Mouse (Mus musculus): Measurements from ENCODE around the gene Tspan32. TPM values are rescaled to one million over a fixed set of nuclear protein-coding genes. Genes with fewer than 3 reads are reported as not detected.

The Tspan32 gene
- total and polyA plus RNA-seq, 2 experiments from 2014 or later: 0.56 to 1.4 TPM

DNA sequence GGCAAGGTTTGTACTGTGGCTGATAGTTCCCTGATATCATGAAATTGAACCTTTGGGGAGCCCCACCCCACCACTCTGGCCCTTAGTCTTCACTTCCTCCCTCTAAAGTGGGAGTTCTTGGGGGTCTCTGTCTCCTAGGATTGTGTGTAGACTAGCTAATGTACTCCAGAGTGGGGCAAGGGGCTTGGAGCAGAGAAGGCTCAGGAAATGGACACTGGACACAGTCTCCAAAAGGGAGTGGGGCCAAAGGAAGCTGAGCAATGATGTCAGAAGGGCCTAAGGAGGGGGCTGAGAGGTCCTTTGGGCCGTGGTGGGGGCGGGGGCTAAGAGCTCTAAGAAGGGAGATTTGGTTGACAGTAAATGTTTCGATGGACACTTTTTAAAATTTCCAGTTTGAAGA lies 50.2 kb downstream of the Tspan32 start:
- Histone ChIP-seq H3K36me3 (ENCODE audit: insufficient read depth) (no peaks in the 10 kb centered on the region), H3K4me3 (ENCODE audit: low read depth, low read length) (no peak overlapping the region), H3K9me3 (ENCODE audit: low read length) (no peaks in the 10 kb centered on the region), H3K27me3 (ENCODE audit: insufficient read depth, low read length) (no peaks in the 10 kb centered on the region), H3K4me1 (ENCODE audit: insufficient read depth) (peaks cover 32% of the 10 kb centered on the region), H3K4me2 (ENCODE audit: low read depth) (peak overlapping the region; percentile 87), H3K9ac (peak overlapping the region; percentile 98), H3K27ac (ENCODE audit: low read depth, low read length) (0 out of 2 replicates have a peak overlapping the region, but pooled peaks have one; percentile 15)
- TF ChIP-seq CTCF (IDR thresholded peaks at IDR 0.05; ENCODE audit: low read depth): no peak
- DNase-seq: no peak
- WGBS: 82% methylated on average over 3 of the region's 3 CpGs
- no peak for ATAC-seq

DNA sequence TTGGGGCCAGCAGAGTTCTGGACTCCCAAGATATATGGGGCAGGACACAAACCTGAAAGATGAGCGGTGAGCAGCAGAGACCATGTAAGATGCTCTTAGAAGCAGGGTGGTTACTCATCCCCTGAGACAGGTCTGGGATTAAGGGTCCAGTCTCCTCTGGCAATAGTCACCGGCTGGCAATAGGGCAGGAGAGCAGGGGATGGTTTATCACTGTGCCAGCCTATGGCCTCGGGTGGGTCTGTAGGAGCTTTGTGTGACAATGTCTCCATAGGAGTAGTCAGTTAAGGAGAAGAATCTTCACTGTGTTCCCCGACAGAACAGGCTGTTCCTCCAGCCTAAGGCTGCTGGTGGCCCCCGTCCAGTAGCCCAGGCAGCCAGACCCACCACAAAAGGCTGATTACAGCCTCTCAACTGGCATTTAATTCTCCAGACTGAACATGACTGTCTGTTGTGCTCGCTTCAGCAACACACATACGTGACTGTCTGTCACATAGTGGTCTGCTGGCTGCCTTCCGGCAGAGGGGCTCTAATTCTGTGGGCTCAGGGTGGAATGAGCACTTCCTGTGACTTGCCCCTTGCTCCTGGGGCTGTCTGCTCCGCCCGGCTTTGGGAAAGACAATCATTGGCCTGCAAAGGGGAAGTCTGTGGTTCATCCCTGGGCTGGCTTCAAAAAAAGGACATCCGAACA lies 50.8 kb downstream of the Tspan32 start:
- 0 out of 2 replicates have a peak overlapping the region, but pooled peaks have one; percentile 98 for H3K9ac ChIP-seq
- 61% methylated on average over 11 of the region's 11 CpGs for WGBS
- ATAC-seq (peak; percentile 17), DNase-seq (peak; percentile 35)
- no peaks in the 10 kb centered on the region for H3K9me3 ChIP-seq (ENCODE audit: low read length)
- peak overlapping the region; percentile 87 for H3K4me2 ChIP-seq (ENCODE audit: low read depth)
- no peaks in the 10 kb centered on the region for H3K36me3 ChIP-seq (ENCODE audit: insufficient read depth)
- peaks cover 32% of the 10 kb centered on the region for H3K4me1 ChIP-seq (ENCODE audit: insufficient read depth)
- TF ChIP-seq CTCF (IDR thresholded peaks at IDR 0.05; ENCODE audit: low read depth): no peak
- H3K27ac ChIP-seq (ENCODE audit: low read depth, low read length): peak overlapping the region; percentile 45; the same call in 1 of the 2 replicates
- H3K4me3 ChIP-seq (ENCODE audit: low read depth, low read length): no peak overlapping the region
- H3K27me3 ChIP-seq (ENCODE audit: insufficient read depth, low read length): no peaks in the 10 kb centered on the region

DNA sequence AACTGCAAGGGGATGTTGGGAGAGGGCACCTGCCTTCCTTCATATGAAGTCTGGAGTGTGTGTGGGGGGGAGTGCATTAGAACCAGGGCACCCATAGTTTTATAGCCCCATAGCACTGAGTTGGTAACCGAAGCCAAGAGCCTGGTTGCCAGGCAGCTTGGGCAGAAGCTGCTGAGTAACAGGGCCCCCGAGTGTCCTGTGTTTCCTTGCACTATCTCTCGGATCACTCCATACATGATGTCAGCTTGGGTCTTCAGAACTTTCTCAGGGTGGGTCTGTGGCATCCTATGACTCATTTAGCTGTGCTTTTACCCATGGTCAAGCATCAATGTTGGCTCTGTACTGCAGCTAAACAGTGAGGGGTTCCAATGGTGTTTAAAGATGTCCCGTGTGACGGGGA lies 52.2 kb downstream of the Tspan32 start:
- Histone ChIP-seq H3K9ac (no peak overlapping the region), H3K4me1 (ENCODE audit: insufficient read depth) (peaks cover 32% of the 10 kb centered on the region), H3K9me3 (ENCODE audit: low read length) (no peaks in the 10 kb centered on the region), H3K27ac (ENCODE audit: low read depth, low read length) (no peak overlapping the region), H3K36me3 (ENCODE audit: insufficient read depth) (peaks cover 6% of the 10 kb centered on the region; the same call in 1 of the 2 replicates), H3K27me3 (ENCODE audit: insufficient read depth, low read length) (no peaks in the 10 kb centered on the region), H3K4me2 (ENCODE audit: low read depth) (no peak overlapping the region), H3K4me3 (ENCODE audit: low read depth, low read length) (no peak overlapping the region)
- ATAC-seq: no peak
- TF ChIP-seq CTCF (IDR thresholded peaks at IDR 0.05; ENCODE audit: low read depth): no peak
- 92% methylated on average over 5 of the region's 5 CpGs for WGBS
- DNase-seq: no peak

DNA sequence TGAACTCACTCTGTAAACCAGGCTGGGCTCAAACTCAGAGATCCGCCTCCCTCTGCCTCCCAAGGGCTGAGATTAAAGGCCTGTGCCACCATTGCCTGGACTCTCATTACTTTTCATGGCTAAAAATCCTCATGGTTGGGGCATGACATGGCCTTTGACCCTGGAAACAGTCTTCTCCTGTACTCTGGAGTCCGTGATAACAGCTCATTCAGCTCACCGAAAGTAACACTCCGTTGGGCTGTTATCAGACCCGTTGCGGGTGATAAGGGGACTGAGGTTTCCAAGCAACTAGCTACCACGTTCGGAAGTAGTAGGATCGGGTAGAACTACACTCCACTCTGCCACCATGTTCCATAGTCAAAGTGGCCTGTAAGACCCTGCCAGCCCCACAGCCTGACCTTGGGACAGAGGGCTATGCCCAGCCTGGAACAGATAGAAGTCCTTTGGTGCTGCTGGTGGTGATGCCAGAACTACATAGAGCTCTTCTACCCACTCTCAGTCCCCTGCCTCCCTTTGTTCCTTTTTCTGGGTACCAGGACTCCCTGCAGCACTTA lies 52.9 kb downstream of the Tspan32 start:
- WGBS: 89% methylated on average over 9 of the region's 9 CpGs
- ATAC-seq (no peak), DNase-seq (no peak)
- H3K4me2 ChIP-seq (ENCODE audit: low read depth): no peak overlapping the region
- peaks cover 13% of the 10 kb centered on the region for H3K36me3 ChIP-seq (ENCODE audit: insufficient read depth)
- H3K4me3 ChIP-seq (ENCODE audit: low read depth, low read length): no peak overlapping the region
- no peaks in the 10 kb centered on the region for H3K27me3 ChIP-seq (ENCODE audit: insufficient read depth, low read length)
- H3K27ac ChIP-seq (ENCODE audit: low read depth, low read length): no peak overlapping the region
- no peak overlapping the region for H3K9ac ChIP-seq
- TF ChIP-seq CTCF (IDR thresholded peaks at IDR 0.05; ENCODE audit: low read depth): no peak
- H3K9me3 ChIP-seq (ENCODE audit: low read length): no peaks in the 10 kb centered on the region
- peaks cover 32% of the 10 kb centered on the region for H3K4me1 ChIP-seq (ENCODE audit: insufficient read depth)

DNA sequence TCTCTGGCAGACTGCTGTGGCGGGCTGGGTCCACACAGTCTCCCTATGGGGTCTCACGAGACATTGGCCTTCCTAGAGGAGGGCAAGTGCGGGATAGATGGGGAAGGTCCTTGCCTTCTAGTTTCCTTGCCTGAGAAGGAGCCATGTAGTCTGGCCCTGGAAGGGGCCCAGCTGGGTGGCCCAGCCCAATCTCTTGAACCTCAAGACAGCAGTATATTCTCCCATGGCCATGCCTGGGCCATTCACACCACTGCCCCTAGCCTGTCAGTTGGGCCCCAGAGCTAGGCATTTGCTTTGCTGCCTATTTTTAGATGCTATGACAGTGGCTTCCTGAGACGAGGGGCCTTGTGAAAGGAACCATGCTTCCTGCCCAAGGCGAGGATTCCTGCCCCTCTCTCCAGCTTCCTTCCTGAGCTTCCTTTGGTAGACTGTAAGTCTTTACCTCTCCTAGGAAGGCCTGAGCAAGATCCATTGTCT lies 53.4 kb downstream of the Tspan32 start:
- Histone ChIP-seq H3K4me1 (ENCODE audit: insufficient read depth) (peaks cover 32% of the 10 kb centered on the region), H3K9me3 (ENCODE audit: low read length) (no peaks in the 10 kb centered on the region), H3K36me3 (ENCODE audit: insufficient read depth) (peaks cover 18% of the 10 kb centered on the region), H3K27me3 (ENCODE audit: insufficient read depth, low read length) (no peaks in the 10 kb centered on the region), H3K4me3 (ENCODE audit: low read depth, low read length) (no peak overlapping the region), H3K9ac (no peak overlapping the region), H3K27ac (ENCODE audit: low read depth, low read length) (0 out of 2 replicates have a peak overlapping the region, but pooled peaks have one; percentile 29), H3K4me2 (ENCODE audit: low read depth) (no peak overlapping the region)
- no peak for TF ChIP-seq CTCF (IDR thresholded peaks at IDR 0.05; ENCODE audit: low read depth)
- ATAC-seq (no peak), DNase-seq (no peak)
- 79% methylated on average over 5 of the region's 5 CpGs for WGBS

DNA sequence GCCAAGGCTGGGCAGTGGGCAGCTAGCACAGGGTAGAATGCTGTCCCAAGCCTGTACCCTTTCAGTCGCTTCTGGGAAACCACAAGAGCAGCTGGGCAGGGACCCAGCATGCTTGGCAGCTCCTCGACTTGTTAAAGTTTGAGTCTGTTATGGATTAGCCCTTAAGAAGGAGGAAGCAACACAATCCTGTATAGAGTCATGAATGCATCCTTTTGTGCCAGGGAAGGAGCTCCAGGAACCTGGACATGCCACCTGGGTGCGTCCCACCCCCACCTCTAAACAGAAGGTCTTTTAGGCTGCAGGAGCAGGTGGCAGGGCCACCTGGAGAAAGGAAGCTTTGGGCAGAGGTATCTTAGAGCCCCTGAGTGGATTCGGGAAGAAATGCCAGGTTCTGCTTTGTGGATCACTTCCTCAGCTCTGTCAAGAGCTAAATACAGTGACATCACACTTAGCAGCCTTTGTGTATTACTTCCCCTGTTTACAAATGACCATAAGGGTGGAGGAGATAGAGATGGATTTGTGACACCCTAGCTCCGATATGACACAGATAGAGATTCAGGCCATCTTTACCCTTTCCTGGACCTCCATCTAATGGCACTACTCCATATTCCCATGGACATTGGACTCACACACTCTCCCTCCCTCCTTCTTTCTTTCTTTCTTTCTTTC lies 54.5 kb downstream of the Tspan32 start:
- no peak overlapping the region for H3K9ac ChIP-seq

More for the DNA sequence above, 54.5 kb downstream of the Tspan32 start:
- Histone ChIP-seq H3K9me3 (ENCODE audit: low read length) (no peaks in the 10 kb centered on the region), H3K27ac (ENCODE audit: low read depth, low read length) (0 out of 2 replicates have a peak overlapping the region, but pooled peaks have one; percentile 29), H3K27me3 (ENCODE audit: insufficient read depth, low read length) (no peaks in the 10 kb centered on the region), H3K4me1 (ENCODE audit: insufficient read depth) (peaks cover 26% of the 10 kb centered on the region), H3K4me2 (ENCODE audit: low read depth) (no peak overlapping the region), H3K36me3 (ENCODE audit: insufficient read depth) (peaks cover 29% of the 10 kb centered on the region), H3K4me3 (ENCODE audit: low read depth, low read length) (no peak overlapping the region)
- WGBS: 59% methylated on average over 5 of the region's 5 CpGs
- TF ChIP-seq CTCF (IDR thresholded peaks at IDR 0.05; ENCODE audit: low read depth): no peak
- ATAC-seq (peak; percentile 50), DNase-seq (peak; percentile 50)
